Mouse (Mus musculus): ENCODE results near the gene Apln.

DNA sequence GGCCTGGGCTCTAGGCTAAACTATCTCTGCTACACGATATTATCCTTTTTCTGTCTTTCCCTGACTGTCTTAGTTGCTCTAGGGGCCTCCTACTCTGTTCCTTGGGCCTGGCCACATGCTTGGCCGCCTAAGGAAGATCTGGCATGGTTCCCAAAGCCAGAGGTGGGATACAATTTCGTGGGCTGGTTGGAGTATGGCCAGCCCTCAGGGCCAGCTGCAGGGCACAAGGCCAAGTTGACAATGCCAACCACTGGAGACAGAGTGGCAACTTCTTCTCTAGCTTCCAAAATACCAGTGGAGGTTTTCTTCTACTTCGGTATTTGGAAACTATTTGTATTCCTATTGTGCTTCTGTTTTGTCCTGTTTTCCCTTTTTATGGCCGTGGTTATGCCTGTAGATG is 47.7 kb upstream of the Apln start:
- TF ChIP-seq CTCF (IDR thresholded peaks at IDR 0.05 in 2 of 3, conservative IDR thresholded peaks at IDR 0.05 in 1 of 3; ENCODE audit: control insufficient read depth in 1 of 3, insufficient read depth in 1 of 3, low read depth in 2 of 3, low read length in 3 of 3, poor library complexity in 1 of 3, severe bottlenecking in 1 of 3), result no peak
- no peak for TF ChIP-seq USF1 (IDR thresholded peaks at IDR 0.05; ENCODE audit: low read depth, low read length)
- no peak for TF ChIP-seq ZMIZ1 (IDR thresholded peaks at IDR 0.05; ENCODE audit: low read depth, low read length)
- no peak for TF ChIP-seq MAX (IDR thresholded peaks at IDR 0.05; ENCODE audit: low read length)
- no peak for TF ChIP-seq ZNF384 (IDR thresholded peaks at IDR 0.05; ENCODE audit: low read depth, low read length)
